Mouse (Mus musculus) hindlimb bud, embryonic 11.5 days (tissue): ENCODE measurements around the gene Ift52.

Experiments
- DNase-seq: peaks from one replicate; pipeline ENCODE4 v3.0.0-alpha.2; 2012; ENCODE audit warnings: low read depth, low spot score; ENCODE audit errors: extremely low spot score

The Ift52 gene

DNA sequence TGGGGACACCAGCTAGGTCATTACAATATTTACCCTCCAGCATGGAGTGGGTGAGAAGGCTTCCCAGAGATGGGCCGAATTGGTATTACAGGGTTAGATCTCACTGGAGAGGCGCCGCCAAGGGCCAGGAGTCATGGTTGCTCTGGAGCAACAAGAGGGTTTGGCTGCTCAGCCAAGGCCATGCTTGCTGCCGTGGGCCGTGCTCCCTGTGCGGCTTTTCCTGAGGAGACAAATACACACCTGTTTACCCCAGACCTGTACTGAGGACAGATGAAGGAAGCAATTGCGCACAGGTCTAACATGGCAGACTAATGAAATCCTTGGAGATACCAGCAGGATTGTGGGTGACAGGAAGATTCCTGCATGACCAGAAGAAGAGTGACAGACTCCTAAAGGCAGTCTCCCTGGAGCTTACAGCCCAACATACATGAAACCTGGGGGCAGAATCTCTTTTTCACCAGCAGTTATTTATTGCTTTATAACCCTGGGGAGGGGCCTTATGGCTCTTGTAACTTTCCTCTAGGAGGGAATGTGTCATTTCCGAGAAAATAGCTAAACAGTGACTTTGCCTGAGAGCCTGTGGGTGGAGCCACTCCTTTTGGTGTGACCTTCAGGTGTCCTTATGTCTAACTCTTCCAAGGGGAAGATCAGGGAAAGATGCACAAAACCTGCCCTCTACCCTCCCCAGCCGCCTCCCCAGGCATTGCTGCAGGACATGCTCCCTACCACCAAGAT, 56.0 kb downstream of the Ift52 start:
- DNase-seq, result no peak

DNA sequence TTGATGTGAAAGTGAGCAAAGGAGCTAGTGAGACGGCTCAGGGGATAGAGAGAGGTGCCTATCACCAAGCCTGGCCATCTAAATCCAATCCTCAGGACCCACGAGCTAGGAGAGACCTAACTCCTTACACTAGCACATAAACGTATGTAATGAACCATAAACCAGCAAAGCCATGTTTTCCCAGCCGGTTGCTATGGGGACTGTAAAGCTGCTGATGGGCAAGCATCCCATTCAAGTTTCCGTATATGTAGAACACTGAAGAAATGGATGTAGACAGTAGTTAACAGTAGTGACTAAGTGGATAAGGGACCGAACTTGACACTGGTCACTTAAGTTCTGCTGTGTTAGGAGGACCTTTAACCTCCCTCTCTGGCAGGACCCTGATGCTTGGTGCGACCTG, 56.9 kb downstream of the Ift52 start:
- no peak for DNase-seq

DNA sequence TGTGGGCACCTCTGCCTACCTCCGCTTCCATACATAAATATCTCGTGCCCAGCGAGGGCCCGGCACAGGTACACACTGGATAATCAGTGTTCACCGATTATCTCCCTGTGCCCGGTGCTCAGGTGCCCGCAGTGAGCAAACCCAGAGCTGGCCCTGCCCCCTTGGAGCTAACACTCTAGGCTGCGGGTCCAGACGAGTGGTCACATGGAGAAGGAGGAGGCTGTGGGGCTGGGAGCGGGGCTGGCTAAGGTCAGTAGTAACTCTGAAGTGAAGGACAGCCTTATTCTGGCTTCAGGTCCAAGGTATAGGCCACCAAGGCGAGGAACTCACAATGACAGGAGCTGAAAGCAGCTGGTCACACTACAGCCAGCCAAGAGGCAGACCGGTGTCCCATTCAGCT, 57.7 kb downstream of the Ift52 start:
- DNase-seq, result no peak

DNA sequence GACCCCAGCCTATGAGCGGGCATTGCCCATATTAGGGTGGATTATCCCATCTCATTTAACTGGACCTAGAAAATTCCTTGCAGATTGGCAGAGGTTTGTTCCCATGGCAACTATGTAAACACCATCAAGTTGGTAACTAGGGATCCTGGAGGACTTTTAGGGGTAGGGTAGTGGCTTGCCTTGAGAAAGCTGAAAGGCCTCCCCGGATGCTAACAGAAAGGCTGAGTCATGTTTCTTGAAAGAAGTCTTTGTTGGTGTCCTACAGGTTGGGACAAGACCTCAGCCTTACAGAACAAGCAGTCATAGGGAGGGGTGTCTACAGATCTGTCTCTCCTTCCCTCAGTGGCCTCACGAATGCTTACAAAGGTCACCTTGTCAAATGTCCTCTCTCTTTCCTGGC, 58.1 kb downstream of the Ift52 start:
- DNase-seq, result no peak

DNA sequence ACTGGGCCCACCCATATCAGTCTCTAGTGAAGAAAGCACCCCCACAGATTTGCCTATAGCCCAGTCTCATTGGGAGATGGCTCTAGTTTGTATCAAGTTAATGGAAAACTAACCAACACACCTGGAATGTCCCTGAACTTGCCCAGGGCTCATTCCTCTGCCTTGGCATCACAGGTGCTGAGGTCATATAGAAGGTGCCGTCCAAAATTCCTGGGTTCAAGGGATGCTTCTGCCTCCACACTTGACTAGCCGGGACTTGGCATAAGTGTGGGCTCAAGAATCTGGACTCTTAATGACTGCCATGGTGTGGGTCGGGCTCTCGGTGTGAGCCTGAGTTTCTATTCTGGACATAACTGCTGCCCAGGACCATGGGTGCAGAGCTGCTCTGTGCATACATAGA, 61.9 kb downstream of the Ift52 start:
- DNase-seq, result no peak

DNA sequence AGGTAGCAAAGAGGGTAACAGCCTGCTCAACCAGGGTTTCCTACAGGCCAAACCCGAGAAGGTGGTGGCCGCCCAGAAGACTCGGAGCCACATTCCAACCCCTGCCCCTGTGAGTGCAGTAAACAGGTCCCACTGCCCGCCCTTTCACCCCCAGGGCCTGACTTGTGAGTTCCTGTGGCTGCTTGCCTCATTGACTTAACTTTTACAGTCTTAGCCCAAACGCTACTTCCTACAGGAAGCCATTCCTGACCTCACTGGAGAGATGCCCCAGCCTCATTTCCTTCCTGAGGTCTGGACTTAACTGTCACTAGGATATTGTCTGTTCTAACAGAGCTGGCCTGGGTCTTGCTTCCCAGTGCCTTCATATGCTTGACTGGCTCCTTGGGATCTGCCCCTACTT, 65.4 kb downstream of the Ift52 start:
- no peak for DNase-seq

DNA sequence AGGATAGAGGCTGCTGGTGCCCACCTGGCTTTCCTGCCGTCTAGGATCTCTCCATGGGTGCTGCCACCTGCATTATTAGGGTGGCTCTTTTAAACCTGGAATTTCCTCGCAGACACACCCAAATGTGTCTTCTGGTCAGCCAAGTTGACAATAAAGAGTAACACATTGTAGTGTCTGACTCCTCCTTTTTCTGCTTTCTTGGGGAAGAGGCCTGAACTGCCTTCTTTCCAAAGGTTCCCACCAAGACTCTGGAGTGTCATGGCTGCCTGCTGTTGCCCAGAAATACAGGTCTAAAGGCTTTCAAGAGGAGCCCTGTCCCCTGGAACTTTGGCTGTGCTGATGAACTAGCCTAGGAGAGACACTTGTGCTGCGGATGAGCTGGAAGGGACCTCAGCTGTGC, 67.4 kb downstream of the Ift52 start:
- no peak for DNase-seq

DNA sequence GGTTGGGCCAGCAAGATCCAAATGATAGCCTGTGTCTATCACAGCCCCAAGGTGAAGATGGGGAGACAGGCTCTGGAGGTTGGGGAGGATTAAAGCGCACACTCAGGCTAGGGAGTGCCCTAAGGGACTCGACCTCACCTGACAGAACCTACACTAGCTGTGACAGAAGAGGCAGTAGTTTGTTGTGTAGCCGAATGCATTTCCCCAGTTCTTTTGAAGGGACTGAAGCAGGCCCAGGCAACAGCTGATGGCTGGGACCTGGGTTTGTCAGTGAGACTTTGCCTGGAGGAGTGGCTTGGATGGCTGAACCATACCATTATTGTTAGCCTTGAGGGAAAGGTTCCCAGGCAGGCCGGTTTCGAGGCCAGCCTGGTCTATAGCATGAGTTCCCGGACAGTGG, 67.9 kb downstream of the Ift52 start:
- no peak for DNase-seq

DNA sequence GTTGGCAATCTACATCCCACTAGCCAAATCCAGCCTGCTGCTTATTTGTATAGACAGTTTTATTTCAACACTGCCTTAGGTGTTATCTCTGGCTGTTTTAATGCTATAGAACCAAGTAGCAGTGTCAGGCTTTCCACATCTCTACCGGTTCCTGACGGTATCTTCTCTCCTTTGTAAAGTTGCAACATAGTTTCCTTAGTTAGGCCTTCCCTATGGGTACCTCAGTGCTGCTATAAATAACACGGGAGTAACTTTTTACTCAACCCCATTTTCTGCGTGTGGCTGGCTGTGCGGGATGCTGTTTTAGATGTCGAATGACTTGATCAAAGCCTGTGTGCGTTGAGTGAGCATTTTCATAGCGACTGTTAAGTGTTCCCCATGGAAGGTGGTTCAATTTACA, 69.4 kb downstream of the Ift52 start:
- no peak for DNase-seq

DNA sequence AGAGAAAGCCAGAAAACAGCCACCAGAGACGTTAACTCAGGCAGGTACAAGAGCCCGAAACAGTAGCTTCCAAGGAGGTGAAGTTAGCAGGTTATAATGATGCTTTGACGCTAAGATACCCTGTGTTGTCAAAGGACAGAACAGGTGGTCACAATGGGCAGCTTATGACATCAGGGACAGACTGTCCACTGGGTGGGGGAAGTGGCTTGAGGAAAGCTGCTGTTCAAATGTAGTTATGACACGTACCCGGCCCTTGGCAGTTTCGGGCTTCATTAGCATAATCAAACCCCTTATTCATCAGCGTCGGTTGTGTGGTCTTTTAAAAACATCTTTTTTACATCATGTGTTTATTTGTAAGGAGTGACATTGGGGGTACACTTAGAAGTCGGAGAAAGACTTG, 70.6 kb downstream of the Ift52 start, which contains the start of gene Gtsf1l:
Gtsf1l (minus strand) TSS at position 128 of the 400 bp plus-strand sequence.
- DNase-seq, result no peak

DNA sequence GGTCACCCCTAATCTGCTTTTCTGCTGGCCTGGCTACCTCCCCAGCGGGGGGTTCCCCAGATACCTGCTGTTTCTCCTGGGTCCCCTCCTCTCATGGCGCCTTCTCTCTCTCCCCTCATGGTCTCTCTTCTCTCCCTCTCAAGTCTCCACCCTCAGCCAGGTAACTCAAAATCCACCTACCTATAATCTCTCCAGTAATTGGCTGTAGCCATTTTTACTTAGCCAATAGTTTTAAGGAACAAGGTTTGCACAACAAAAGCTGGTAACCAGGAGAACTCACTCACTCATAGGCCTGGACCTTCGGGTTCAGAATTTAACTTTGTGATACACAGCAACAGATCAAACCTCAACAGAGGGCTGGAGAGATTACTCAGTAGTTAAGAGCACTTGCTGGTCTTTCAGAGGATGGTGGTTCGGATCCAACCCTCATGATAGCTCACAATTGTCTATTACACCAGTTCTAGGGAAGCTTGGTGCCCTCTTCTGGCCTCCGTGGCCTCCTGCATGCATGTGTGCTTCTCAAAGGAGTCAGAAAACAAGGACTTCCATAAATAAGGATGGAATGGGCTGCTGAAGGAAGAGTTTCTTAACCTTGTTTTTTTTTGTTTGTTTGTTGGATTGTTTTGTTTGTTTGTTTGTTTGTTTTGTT, 72.4 kb downstream of the Ift52 start:
- no peak for DNase-seq

DNA sequence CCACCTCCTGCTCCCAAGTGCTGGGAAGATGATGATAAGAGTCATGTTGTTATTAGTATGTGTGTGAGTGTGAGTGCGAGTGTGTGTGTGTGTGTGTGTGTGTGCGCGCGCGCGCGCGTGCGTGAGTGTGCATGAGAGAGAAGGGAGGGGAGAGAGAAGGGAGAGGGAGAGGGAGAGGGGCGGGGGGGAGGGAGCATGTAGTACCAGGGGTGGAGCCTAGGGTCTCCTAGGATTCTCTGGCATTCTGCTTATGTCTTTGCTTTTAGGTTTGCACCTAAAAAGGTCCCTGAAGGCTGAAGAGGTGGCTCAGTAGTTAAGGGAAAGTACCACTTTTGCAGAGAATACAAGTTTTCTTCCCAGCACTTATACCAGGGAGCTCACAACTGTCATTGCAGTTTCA, 77.8 kb downstream of the Ift52 start:
- no peak for DNase-seq
